Mouse (Mus musculus) bone marrow macrophage, adult 2 months (primary cell): ENCODE results near the gene Mettl7a2. TPM values are rescaled to one million over a fixed set of nuclear protein-coding genes. Genes with fewer than 3 reads are reported as not detected.
"Not testable (repeated sequence)": the region's sequence is repeated elsewhere in the genome, so short reads cannot be mapped to it uniquely, and the experiment has no call there.

Experiments used
- H3K27ac ChIP-seq: 2 replicates; pipeline ENCODE4 v1.5.1; 2012; ENCODE audit warnings: low read depth, low read length; ENCODE audit not compliant: insufficient read depth
- H3K4me1 ChIP-seq: 2 replicates; pipeline ENCODE4 v1.6.1; 2012; ENCODE audit warnings: low read length; ENCODE audit not compliant: control insufficient read depth, insufficient read depth
- H3K4me3 ChIP-seq: 2 replicates; pipeline ENCODE4 v1.5.1; 2012; ENCODE audit warnings: mild to moderate bottlenecking, low read length, moderate library complexity; ENCODE audit not compliant: insufficient read depth
- CTCF ChIP-seq: IDR thresholded peaks from 2 replicates; pipeline ENCODE4 v1.5.1; 2012; ENCODE audit warnings: low read depth, mild to moderate bottlenecking, low read length, moderate library complexity
- POLR2A ChIP-seq: IDR thresholded peaks from 2 replicates; pipeline ENCODE4 v1.6.1; 2012; ENCODE audit warnings: mild to moderate bottlenecking, low read depth, low read length, borderline replicate concordance
- polyA plus RNA-seq: library from polyadenylated mRNA; stranded (reverse); fragments of >200 nt; gene quantifications from 2 replicates; pipeline ENCODE4 v1.2.4, GENCODE M21; 2012; ENCODE audit not compliant: missing spikeins, insufficient read depth, insufficient read length

Mettl7a2 gene
- polyA plus RNA-seq, result not detected in 2 replicates

- Histone ChIP-seq H3K4me1 (peaks cover 7% of the 10 kb centered on the region), H3K27ac (no peak within 1 kb of the TSS), H3K4me3 (no peak within 1 kb of the TSS)
- TF ChIP-seq POLR2A, result no peak
- TF ChIP-seq CTCF, result no peak
These were observed at the start of gene Mettl7a2, which contains the start of gene Methig1 for GRCm38 (mm10) chr15:100352711-100353250. Mettl7a2 (plus strand) TSS chr15:100353200. Methig1 (plus strand) TSS chr15:100353149.

GRCm38 (mm10) chr15:100303428-100304018, 49.5 kb upstream of the Mettl7a2 start:
- H3K4me1 ChIP-seq, result peaks cover 11% of the 10 kb centered on the region
- peak overlapping the region; percentile 82 for H3K27ac ChIP-seq
- peak overlapping the region; percentile 65 for H3K4me3 ChIP-seq
- TF ChIP-seq POLR2A (no peak), CTCF (no peak)

GRCm38 (mm10) chr15:100304019-100304991, 48.7 kb upstream of the Mettl7a2 start, which contains the start of gene Mettl7a1:
Mettl7a1 (plus strand) TSS chr15:100304140.
- TF ChIP-seq CTCF (no peak), POLR2A (no peak)
- Histone ChIP-seq H3K4me1 (peaks cover 11% of the 10 kb centered on the region), H3K27ac (peak within 1 kb of the TSS; percentile 82)

GRCm38 (mm10) chr15:100306201-100306600, 46.8 kb upstream of the Mettl7a2 start:
- H3K4me3 ChIP-seq, result no peak overlapping the region
- no peak overlapping the region for H3K27ac ChIP-seq
- no peak for TF ChIP-seq CTCF
- no peak for TF ChIP-seq POLR2A
- peaks cover 4% of the 10 kb centered on the region for H3K4me1 ChIP-seq

More at GRCm38 (mm10) chr15:100304019-100304991, 48.7 kb upstream of the Mettl7a2 start, which contains the start of gene Mettl7a1:
- peak within 1 kb of the TSS; percentile 70 for H3K4me3 ChIP-seq

GRCm38 (mm10) chr15:100307438-100308096, 45.4 kb upstream of the Mettl7a2 start:
- not testable (repeated sequence) for H3K4me3 ChIP-seq, H3K4me1 ChIP-seq, H3K27ac ChIP-seq
- peak; percentile 32; the same call in 1 of the 2 replicates for TF ChIP-seq CTCF

- peaks cover 4% of the 10 kb centered on the region; the same call in 1 of the 2 replicates for H3K4me1 ChIP-seq
- no peak overlapping the region for H3K27ac ChIP-seq
- H3K4me3 ChIP-seq, result no peak overlapping the region
- no peak for TF ChIP-seq POLR2A
- TF ChIP-seq CTCF, result no peak
These were observed 40.7 kb upstream of the Mettl7a2 start for GRCm38 (mm10) chr15:100312346-100312745.

GRCm38 (mm10) chr15:100314448-100315145, 38.4 kb upstream of the Mettl7a2 start:
- Histone ChIP-seq H3K27ac (no peak overlapping the region), H3K4me3 (no peak overlapping the region), H3K4me1 (peaks cover 11% of the 10 kb centered on the region)
- no peak for TF ChIP-seq POLR2A
- TF ChIP-seq CTCF, result no peak

GRCm38 (mm10) chr15:100318014-100318671, 34.9 kb upstream of the Mettl7a2 start:
- H3K27ac ChIP-seq, H3K4me3 ChIP-seq: not testable (repeated sequence)
- H3K4me1 ChIP-seq, result peaks cover 21% of the 10 kb centered on the region

- H3K4me3 ChIP-seq, result no peak overlapping the region
- H3K27ac ChIP-seq, result no peak overlapping the region
- H3K4me1 ChIP-seq, result peaks cover 21% of the 10 kb centered on the region
- TF ChIP-seq POLR2A, result no peak
- TF ChIP-seq CTCF, result no peak
These were observed 33.1 kb upstream of the Mettl7a2 start for GRCm38 (mm10) chr15:100319884-100320283.
